Mouse (Mus musculus) layer of hippocampus, postnatal 14 days (tissue): ENCODE results near the gene Gm45234. TPM values are rescaled to one million over a fixed set of nuclear protein-coding genes. Genes with fewer than 3 reads are reported as not detected.

ENCODE experiments used
- microRNA-seq, 2 experiments: library from miRNA; unstranded; fragments of <30 nt; microRNA quantifications; one replicate each; pipeline ENCODE4 v1.2.0; 2021
- total RNA-seq, 2 experiments: library from RNA; stranded (reverse); gene quantifications; 2 replicates each; pipeline ENCODE4 v1.2.3; 2021

Gm45234 gene
- total RNA-seq, 2 experiments from 2014 or later: 1.3 TPM; not detected in 1

Small RNAs within 50 kb of the gene (microRNA-seq; reads per million reads assigned to microRNA genes)
- 1.1 to 1.4 reads per million in 2 experiments for gene Mir141
- gene Mir200c: 26.3 to 28.3 reads per million in 2 experiments

Other genes with a start within 250 kb of the Gm45234 start
- 1 to 10 TPM in 1 of 2 experiments, under 1 TPM in 1; 0.91 to 1.3 TPM for gene C1ra, start 243.6 kb downstream of the Gm45234 start, total RNA-seq
- 1 to 10 TPM; 1.7 to 2.2 TPM for gene C1s1, start 213.7 kb downstream of the Gm45234 start, total RNA-seq
- gene C1rb, start 185.7 kb downstream of the Gm45234 start, total RNA-seq: not detected
- gene C1s2, start 119.9 kb downstream of the Gm45234 start, total RNA-seq: under 1 TPM; 0.23 to 0.29 TPM
- 10 to 100 TPM; 42.3 to 45.3 TPM for gene Lpcat3, start 93.0 kb downstream of the Gm45234 start, total RNA-seq
- gene Emg1, start 43.8 kb downstream of the Gm45234 start, total RNA-seq: 10 to 100 TPM; 50.7 to 51.1 TPM
- 100 to 1,000 TPM; 138 to 141 TPM for gene Phb2, start 43.7 kb downstream of the Gm45234 start, total RNA-seq
- gene Ptpn6, start 17.3 kb downstream of the Gm45234 start, total RNA-seq: 1 to 10 TPM; 3.8 to 5.7 TPM
- 100 to 1,000 TPM; 297 to 325 TPM for gene Grcc10, start 14.6 kb downstream of the Gm45234 start, total RNA-seq
- 100 to 1,000 TPM; 147 to 149 TPM for gene Atn1, start 503 bp upstream of the Gm45234 start, total RNA-seq
- 100 to 1,000 TPM; 667 to 671 TPM for gene Eno2, start 13.7 kb upstream of the Gm45234 start, total RNA-seq
- 1 to 10 TPM; 1.6 to 3.4 TPM for gene Lrrc23, start 23.7 kb upstream of the Gm45234 start, total RNA-seq
- gene Spsb2, start 52.6 kb upstream of the Gm45234 start, total RNA-seq: 1 to 10 TPM; 5.7 to 6.7 TPM
- gene Tpi1, start 58.3 kb upstream of the Gm45234 start, total RNA-seq: 100 to 1,000 TPM; 578 to 579 TPM
- gene Usp5, start 73.5 kb upstream of the Gm45234 start, total RNA-seq: 100 to 1,000 TPM; 180 to 183 TPM
- gene Cdca3, start 73.5 kb upstream of the Gm45234 start, total RNA-seq: 1 to 10 TPM; 2.0 to 3.4 TPM
- gene Gnb3, start 84.3 kb upstream of the Gm45234 start, total RNA-seq: under 1 TPM in 1 of 2 experiments, not detected in 1; 0.21 TPM
- 10 to 100 TPM; 24.7 to 24.8 TPM for gene P3h3, start 101.7 kb upstream of the Gm45234 start, total RNA-seq
- gene Gpr162, start 108.0 kb upstream of the Gm45234 start, total RNA-seq: 100 to 1,000 TPM; 180 to 193 TPM
- under 1 TPM; 0.29 to 0.58 TPM for gene Cd4, start 132.2 kb upstream of the Gm45234 start, total RNA-seq
- 1 to 10 TPM; 2.6 to 3.0 TPM for gene Lag3, start 155.7 kb upstream of the Gm45234 start, total RNA-seq
- 1,000 to 10,000 TPM; 1,231 to 1,331 TPM for gene Ptms, start 164.1 kb upstream of the Gm45234 start, total RNA-seq
- 100 to 1,000 TPM; 681 to 696 TPM for gene Mlf2, start 175.4 kb upstream of the Gm45234 start, total RNA-seq
- gene Cops7a, start 209.5 kb upstream of the Gm45234 start, total RNA-seq: 100 to 1,000 TPM; 125 to 128 TPM
- 100 to 1,000 TPM; 119 to 120 TPM for gene Pianp, start 240.7 kb upstream of the Gm45234 start, total RNA-seq